Mouse (Mus musculus): Measurements from ENCODE around the gene Muc13.

Muc13 gene

GRCm38 (mm10) chr16:33829301-33829831, 35.5 kb downstream of the Muc13 start, which contains the start of gene Itgb5:
Gene Itgb5 (plus strand): TSS chr16:33829665.
- peak; percentile 39 for DNase-seq

DNA sequence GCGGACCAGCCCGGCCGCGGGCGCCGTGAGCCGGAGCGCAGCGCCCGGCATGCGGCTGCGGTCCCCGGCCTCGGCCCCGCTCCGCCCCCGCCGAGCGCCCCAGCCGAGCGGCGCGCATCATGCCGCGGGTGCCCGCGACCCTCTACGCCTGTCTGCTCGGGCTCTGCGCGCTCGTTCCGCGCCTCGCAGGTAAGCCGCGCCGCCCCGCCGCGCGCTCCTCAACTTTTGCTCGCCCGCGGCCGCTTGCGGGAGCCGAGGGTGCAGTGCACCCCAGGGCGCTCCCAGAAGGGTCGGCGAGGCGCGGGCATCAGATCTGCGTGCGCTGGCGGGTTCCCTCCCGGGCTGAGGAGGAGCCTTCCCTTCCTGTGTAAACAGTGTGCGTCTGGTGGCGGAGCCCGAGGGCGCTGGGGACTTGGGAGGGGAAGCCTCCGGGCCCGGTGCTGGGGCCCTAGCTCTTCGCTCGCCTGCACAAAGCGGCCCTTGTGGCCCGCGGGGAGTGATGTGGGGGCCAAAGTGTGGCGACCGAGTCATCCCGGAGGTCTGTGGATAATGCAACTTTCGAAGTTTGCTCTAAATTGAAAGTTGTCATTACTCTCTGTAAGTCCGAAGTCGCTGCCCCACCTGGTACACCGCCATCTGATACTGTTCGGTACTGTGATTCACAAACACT, 36.1 kb downstream of the Muc13 start:
- peak; percentile 71 for DNase-seq

- DNase-seq = no peak
Observed at GRCm38 (mm10) chr16:33830512-33831105, 36.8 kb downstream of the Muc13 start.

- DNase-seq = no peak
Observed at GRCm38 (mm10) chr16:33832057-33832456, 38.2 kb downstream of the Muc13 start.

GRCm38 (mm10) chr16:33832728-33833428, 39.0 kb downstream of the Muc13 start:
- peak; percentile 63 for DNase-seq

DNA sequence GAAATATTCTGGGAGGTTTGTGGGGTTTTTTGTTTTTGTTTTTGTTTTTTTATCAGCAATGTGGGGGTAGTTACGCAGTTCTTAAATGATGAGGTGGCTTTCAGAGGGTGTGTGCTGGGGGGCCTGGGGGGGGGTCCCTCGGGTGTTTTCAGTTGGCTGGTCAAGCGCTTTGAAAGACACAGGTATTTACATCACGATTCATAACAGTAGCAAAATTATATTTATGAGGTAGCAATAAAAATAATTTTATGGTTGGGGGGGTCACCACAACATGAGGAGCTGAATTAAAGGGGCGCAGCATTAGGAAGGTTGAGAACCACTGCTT, 39.6 kb downstream of the Muc13 start:
- no peak for DNase-seq

- peak; percentile 35 for DNase-seq
Observed at GRCm38 (mm10) chr16:33833781-33834482, 40.1 kb downstream of the Muc13 start.

- DNase-seq = no peak
Observed at GRCm38 (mm10) chr16:33836676-33837075, 42.8 kb downstream of the Muc13 start.

- DNase-seq = no peak
Observed at GRCm38 (mm10) chr16:33837191-33837590, 43.4 kb downstream of the Muc13 start.

DNA sequence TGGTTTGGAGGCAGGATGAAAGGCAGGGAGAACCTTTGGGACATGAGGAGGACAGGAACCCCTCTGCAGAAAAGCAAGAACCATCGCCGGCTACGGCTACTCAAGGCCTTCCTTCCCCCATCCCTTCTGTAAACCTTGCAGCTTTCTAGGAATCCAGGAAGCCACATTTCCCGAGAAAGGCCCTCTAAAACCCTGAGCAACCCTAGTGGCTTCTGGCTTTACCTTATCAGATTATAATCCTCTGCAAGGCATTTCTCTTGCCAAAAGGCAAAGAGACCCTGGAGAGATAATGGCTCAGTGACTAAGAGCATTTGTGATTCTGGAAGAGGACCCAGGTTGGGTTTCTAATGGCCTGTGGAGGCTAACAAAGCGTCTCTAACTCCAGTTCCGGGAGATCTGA, 46.8 kb downstream of the Muc13 start:
- no peak for DNase-seq

DNA sequence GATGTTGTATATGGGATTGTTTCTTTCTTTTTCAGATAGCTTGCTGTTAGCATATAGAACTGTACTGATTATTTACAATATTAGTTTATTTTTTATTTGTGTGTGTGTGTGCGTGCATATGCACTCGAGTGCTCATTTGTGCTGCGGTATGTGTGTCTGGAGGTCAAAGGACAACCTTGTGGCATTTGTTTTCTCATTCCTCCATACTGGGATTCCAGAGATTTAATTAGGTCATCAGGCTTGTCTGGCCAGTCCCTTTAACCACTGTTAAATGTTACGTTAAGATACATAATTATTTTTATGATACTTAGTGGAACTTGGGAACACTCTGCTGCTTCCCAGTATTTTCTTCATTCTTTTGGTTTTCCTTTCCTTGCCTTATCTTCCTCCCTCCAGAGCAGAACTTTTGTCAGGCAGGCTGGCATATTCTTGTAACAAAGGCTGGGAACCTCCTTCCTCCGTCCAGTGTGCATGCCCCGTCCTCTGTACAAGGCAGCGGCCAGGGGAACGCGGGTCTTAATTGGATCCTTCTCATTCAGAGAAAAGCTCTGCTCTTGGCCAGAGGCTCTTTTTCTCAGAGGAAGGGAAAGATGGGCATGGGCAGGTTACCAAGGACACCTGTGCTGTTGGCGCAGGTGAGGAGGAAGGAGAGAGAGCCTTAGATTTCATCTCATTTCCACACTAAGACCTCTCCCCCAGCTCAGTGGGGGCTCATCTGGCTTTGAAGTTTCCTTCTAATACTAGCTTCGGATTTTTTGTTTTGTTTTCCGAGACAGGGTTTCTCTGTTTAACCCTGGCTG, 48.4 kb downstream of the Muc13 start:
- DNase-seq = no peak

GRCm38 (mm10) chr16:33844150-33844611, 50.3 kb downstream of the Muc13 start:
- no peak for DNase-seq

DNA sequence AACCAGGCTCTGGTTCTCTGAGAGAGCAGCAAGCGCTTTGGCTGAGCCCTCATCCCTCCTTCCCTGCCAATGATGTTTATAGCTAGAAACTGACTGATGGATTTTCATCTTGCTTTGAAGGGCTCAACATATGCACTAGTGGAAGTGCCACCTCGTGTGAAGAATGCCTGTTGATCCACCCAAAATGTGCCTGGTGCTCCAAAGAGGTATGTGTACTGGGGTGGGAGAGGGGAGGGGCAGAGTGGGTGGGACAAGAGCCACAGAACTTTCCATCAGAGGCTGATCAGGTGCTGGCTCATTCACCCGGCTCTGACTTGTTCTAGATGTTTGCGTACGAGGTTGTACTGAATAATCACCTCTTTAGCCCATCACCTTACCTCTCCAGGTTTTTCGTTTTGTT, 51.0 kb downstream of the Muc13 start:
- no peak for DNase-seq

- DNase-seq = no peak
Observed at GRCm38 (mm10) chr16:33853271-33853670, 59.4 kb downstream of the Muc13 start.

- DNase-seq = no peak
Observed at GRCm38 (mm10) chr16:33858766-33859165, 64.9 kb downstream of the Muc13 start.

- no peak for DNase-seq
Observed at GRCm38 (mm10) chr16:33859380-33859779, 65.5 kb downstream of the Muc13 start.

GRCm38 (mm10) chr16:33859988-33860700, 66.3 kb downstream of the Muc13 start:
- peak; percentile 22 for DNase-seq

DNA sequence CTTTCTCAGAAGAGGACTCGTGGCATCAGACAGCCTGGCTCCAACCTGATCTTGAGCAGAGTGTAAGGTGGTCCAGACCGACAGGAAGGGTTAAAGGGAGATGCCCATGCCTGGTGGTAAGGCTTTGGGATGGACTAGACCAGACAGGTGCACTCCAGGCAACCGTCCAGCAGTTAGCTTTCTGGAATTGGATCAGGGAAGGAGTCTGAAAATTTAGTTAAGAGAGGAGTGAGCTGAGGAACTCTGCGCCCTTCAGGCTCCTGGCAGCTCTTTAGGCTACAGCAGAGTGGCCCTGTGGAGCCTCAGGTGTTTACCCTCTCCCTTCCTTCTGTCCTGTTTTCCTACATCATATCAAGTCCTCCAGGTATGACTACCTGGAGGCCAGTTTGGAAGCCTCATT, 68.6 kb downstream of the Muc13 start:
- no peak for DNase-seq

GRCm38 (mm10) chr16:33863208-33863751, 69.4 kb downstream of the Muc13 start:
- no peak for DNase-seq

All from thymus, postnatal 4 days (tissue).